Mouse (Mus musculus) MN1 (cell line): ENCODE measurements at regions not wholly inside any gene's neighbourhood (a gene's known extent, or its start where the extent isn't known, plus 50 kb on each side); places are given as distances from the start of the nearest gene placed in this dataset.

Source experiments
- DNase-seq: peaks from one replicate; pipeline ENCODE4 v3.0.0-alpha.2; 2016; ENCODE audit warnings: low spot score

GRCm38 (mm10) chr6:117330726-117331360 is 162.5 kb downstream of the Cxcl12 start:
- peak; percentile 79 for DNase-seq

DNA sequence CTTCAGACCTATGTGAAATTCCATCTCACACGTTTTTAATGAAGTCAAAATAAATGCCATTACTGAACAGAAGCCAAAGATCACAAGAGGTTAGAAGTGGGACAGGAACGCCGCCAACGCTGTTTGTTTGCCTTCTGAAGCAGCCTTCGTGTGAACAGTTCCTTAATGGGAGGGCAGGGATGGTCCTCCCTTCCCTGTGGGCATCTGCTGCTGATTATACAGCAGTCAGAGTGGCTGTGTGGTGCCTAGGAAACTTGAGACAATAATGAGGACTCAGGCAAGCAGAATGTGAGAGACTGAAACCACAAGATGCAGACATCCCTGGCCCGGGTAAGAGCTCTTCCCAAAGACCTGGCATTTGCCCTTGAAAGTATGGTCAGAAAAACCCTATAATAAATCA is 164.3 kb downstream of the Cxcl12 start:
- no peak for DNase-seq

- DNase-seq, result no peak
These were observed 173.8 kb downstream of the Cxcl12 start for GRCm38 (mm10) chr6:117342123-117342522.

GRCm38 (mm10) chr6:117347356-117347755 is 179.0 kb downstream of the Cxcl12 start:
- no peak for DNase-seq

- DNase-seq, result no peak
These were observed 183.5 kb downstream of the Cxcl12 start for GRCm38 (mm10) chr6:117351846-117352245.

GRCm38 (mm10) chr6:117353091-117353490 is 184.8 kb downstream of the Cxcl12 start:
- no peak for DNase-seq

- no peak for DNase-seq
These were observed 187.8 kb downstream of the Cxcl12 start for GRCm38 (mm10) chr6:117356101-117356500.

DNA sequence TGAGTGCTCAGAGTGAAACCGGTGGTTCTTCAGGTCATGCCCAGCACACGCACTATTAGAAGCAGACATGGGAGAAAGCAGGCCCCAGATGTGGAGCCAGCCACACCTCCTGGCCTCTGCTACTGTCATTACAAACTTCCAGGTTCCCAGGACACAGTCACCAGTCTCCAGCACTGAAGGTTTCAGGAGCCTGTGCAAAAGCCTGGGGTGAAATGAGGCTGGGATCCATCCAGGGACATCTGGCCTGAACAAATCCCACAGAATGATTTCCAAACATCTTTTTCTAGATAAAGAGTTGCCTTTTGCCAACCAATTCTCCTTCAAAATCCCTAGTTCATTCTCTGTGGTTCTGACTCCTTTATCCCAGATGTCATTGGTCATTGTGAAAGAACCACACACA is 191.1 kb downstream of the Cxcl12 start:
- DNase-seq, result no peak

- DNase-seq, result no peak
These were observed 198.2 kb downstream of the Cxcl12 start for GRCm38 (mm10) chr6:117366563-117366962.

DNA sequence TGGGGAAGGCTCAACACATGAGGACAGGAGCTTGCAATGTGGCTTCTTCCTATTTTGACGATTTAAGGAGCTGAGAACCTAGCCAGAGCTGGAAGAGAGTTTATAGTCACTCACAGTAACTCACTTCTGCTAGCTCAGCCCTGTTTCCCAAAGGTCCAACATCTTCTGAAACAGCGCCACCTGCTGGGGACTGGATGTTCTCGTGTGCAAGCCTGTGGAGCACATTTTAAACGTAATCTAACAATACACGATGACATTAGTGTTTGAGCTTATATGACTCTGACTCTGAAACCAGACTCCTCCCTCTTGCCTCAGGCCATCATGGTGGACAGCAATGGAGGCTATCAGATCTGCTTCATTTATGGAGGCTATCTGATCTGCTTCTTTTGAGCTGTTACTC is 207.7 kb downstream of the Cxcl12 start:
- DNase-seq, result no peak

- peak; percentile 34 for DNase-seq
These were observed 211.6 kb downstream of the Cxcl12 start for GRCm38 (mm10) chr6:117379904-117380303.

DNA sequence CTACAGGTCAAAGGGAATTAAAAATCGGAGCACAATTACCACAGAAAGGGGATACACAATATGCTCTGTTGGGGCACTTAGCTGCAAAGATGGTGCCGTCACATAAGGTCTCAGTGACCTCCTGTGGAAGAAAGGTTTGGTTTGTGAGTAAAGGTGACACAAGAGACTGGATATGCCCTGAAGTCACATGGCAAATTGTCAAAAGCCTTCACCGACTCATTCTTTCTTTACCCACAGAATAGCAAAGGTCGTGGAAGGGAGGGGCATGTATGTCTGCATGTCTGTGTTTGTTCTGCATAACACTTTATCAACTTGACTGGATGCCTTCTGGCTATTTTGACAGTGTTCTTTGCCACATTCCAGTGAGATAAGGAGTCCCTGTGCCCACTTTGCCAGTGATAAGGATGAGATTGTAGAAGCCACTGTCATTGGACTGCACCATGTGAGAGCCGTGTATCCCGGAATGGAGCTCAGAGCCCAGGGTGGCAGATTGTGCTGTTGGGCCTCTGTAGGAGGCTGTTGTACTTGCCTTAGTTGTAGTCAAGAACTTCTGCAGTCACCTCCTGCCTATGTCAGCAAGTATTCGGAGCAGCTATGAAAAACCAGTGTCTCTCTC is 222.0 kb downstream of the Cxcl12 start:
- no peak for DNase-seq

DNA sequence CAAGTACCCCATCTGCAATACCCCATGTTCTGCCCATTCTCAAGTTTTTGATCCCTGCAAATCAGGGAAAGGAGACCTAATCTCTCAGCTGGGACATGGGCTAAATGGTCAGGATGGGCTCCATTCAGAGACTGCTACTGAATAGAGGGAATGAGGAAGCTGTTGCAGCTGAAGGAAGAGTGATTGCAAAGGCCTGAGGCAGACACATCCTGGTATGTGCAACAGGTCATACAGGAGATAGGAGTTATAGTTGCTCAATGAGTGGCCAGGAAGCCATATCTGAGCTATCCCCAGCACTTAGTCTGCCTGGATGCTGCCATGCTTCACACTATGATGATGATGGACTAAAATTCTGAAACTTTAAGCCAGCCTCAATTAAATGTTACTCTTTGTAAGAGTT is 225.1 kb downstream of the Cxcl12 start:
- no peak for DNase-seq

DNA sequence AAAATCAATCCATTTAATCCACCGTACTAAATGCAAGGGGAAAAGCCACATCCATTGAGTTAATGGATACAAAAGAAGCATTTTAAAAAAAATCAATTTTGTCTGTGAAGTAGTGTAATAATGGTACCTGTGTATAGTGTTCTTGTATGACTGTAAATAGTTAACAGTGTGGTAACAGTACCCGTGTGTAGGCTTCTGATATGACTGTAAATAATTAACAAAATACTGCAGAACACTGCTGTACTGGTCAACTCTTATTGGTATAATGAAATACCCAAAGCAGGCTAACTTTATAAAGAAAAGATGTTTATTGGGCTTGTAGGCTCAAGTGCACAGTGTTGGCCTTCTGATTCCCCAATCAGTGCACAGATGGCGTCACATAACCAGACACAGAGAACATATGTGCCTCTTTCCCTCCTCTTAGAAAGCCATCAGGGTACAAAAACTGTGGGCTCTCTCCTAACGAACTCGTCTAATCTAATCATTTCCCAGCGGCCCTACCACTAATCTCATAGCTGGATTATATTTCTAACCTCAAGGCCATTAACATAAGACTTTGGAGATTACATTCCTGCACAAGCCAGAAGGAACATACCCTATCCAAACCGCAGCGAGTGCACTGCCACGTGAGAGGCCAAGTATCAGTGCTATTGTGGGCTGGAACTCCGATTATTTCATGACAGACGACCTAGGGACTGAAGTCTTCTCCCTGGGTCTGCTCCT is 237.4 kb downstream of the Cxcl12 start:
- DNase-seq, result no peak

GRCm38 (mm10) chr6:117406312-117406595 is 237.9 kb downstream of the Cxcl12 start:
- no peak for DNase-seq

GRCm38 (mm10) chr6:117406757-117407156 is 238.4 kb downstream of the Cxcl12 start:
- no peak for DNase-seq

DNA sequence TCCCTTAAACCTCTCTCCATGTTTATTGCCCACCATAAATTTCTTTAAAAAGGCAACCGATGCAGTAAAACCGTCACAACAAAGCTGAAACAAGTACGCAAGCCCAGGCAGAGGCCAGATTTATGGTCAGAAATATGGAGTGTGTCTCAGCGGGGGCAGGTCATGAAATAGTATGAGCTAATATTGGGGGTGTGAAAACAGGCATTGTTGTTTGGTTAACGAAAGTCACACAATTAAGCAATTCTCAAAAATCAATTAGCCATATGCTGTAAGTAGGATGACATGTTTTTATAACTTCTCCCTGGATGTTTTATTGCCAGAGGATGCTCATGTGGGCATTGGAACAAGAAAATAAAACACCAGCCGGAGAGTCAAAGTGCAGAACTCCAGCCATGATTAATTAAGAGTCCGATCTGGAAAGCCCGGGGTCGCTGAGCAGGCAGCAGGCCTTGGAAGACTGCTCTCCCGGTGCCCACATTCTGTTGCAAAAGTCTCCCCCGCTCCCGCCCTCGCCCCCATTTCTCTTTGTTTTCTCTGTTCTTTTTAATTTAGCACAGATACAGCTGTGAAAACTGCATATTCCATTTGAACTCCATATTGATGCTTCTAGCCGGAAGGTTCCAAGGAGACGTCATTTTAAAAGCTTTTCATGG is 239.0 kb downstream of the Cxcl12 start:
- no peak for DNase-seq

GRCm38 (mm10) chr6:117407953-117408352 is 239.6 kb downstream of the Cxcl12 start:
- DNase-seq, result no peak

GRCm38 (mm10) chr6:117408971-117409783 is 240.8 kb downstream of the Cxcl12 start:
- DNase-seq, result peak; percentile 82

- DNase-seq, result no peak
These were observed 246.6 kb downstream of the Cxcl12 start for GRCm38 (mm10) chr6:117414926-117415325.

DNA sequence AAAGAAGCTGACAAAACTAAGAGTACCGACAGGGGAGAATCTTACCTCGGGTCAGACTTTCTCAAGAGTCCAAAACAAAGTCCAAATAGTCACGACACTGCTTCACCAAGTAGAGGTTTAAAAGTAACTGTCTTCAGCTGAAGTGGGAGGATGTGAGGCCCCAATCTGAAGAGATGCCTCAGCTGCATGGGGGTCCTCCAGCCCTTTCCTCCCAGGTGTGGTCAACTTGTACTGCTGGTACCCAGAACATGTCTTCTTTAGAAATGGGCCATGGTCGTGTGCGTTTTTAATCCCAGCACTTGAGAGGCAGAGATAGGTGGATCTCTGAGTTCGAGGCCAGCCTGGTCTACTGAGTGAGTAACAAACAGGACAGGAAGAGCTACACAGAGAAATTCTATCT is 247.6 kb downstream of the Cxcl12 start:
- no peak for DNase-seq

DNA sequence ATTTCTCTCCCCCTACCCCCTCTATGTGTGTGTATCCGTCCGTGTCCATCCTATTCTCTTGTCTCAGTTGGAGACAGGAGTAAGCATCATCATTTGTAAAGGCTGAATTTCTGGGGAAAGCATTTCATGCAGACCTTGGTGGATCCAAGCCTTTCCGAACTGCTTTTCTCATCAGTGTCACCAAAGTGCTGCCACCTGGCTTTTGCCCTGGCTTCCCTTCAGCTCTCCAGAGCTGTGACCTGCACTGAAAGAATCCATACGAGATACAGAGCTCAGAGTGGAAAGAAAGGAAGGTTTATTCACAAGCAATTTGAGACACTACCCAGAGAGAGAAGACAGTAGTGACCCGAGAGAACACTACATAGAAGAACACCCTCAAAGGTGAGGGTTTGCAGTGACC is 248.1 kb downstream of the Cxcl12 start:
- DNase-seq, result no peak
